Mouse (Mus musculus): Measurements from ENCODE around the gene U2af1l4.

Gene U2af1l4

GRCm38 (mm10) chr7:30586455-30587020, 23.4 kb downstream of the U2af1l4 start:
- no peak for DNase-seq (ENCODE audit: low read depth)

GRCm38 (mm10) chr7:30587842-30588667, 25.0 kb downstream of the U2af1l4 start:
- peak; percentile 70 for DNase-seq (ENCODE audit: low read depth)

GRCm38 (mm10) chr7:30588676-30589434, 25.8 kb downstream of the U2af1l4 start, which contains the start of gene Kmt2b:
Kmt2b (minus strand) TSS chr7:30588726.
- DNase-seq (ENCODE audit: low read depth) = peak; percentile 93

GRCm38 (mm10) chr7:30589435-30590301, 26.6 kb downstream of the U2af1l4 start:
- DNase-seq (ENCODE audit: low read depth) = peak; percentile 78

- DNase-seq (ENCODE audit: low read depth) = no peak
Observed at GRCm38 (mm10) chr7:30590927-30591604, 28.0 kb downstream of the U2af1l4 start.

- DNase-seq (ENCODE audit: low read depth) = no peak
Observed at GRCm38 (mm10) chr7:30591605-30591951, 28.5 kb downstream of the U2af1l4 start.

- DNase-seq (ENCODE audit: low read depth) = no peak
Observed at GRCm38 (mm10) chr7:30592772-30593423, 29.8 kb downstream of the U2af1l4 start.

- no peak for DNase-seq (ENCODE audit: low read depth)
Observed at GRCm38 (mm10) chr7:30593579-30594509, 30.7 kb downstream of the U2af1l4 start.

- no peak for DNase-seq (ENCODE audit: low read depth)
Observed at GRCm38 (mm10) chr7:30594510-30595024, 31.5 kb downstream of the U2af1l4 start.

- no peak for DNase-seq (ENCODE audit: low read depth)
Observed at GRCm38 (mm10) chr7:30596093-30596492, 33.0 kb downstream of the U2af1l4 start.

- DNase-seq (ENCODE audit: low read depth) = no peak
Observed at GRCm38 (mm10) chr7:30596811-30597210, 33.7 kb downstream of the U2af1l4 start.

- DNase-seq (ENCODE audit: low read depth) = no peak
Observed at GRCm38 (mm10) chr7:30598786-30599185, 35.7 kb downstream of the U2af1l4 start, which contains the start of gene Zbtb32. Zbtb32 (minus strand) TSS chr7:30598909.

- DNase-seq (ENCODE audit: low read depth) = peak; percentile 64
Observed at GRCm38 (mm10) chr7:30599933-30600353, 36.8 kb downstream of the U2af1l4 start.

GRCm38 (mm10) chr7:30600651-30601050, 37.5 kb downstream of the U2af1l4 start:
- DNase-seq (ENCODE audit: low read depth) = no peak

GRCm38 (mm10) chr7:30602583-30602982, 39.5 kb downstream of the U2af1l4 start:
- no peak for DNase-seq (ENCODE audit: low read depth)

- no peak for DNase-seq (ENCODE audit: low read depth)
Observed at GRCm38 (mm10) chr7:30604424-30604823, 41.3 kb downstream of the U2af1l4 start.

GRCm38 (mm10) chr7:30604944-30605343, 41.8 kb downstream of the U2af1l4 start:
- DNase-seq (ENCODE audit: low read depth) = no peak

GRCm38 (mm10) chr7:30607706-30608309, 44.7 kb downstream of the U2af1l4 start:
- DNase-seq (ENCODE audit: low read depth) = peak; percentile 79

GRCm38 (mm10) chr7:30608476-30608875, 45.4 kb downstream of the U2af1l4 start:
- DNase-seq (ENCODE audit: low read depth) = no peak

Data from naive thymus-derived CD4-positive, alpha-beta T cell, adult 2 months (primary cell).